Mouse (Mus musculus) forebrain, embryonic 11.5 days (tissue): ENCODE measurements around the gene Pnmal2. TPM values are rescaled to one million over a fixed set of nuclear protein-coding genes. Genes with fewer than 3 reads are reported as not detected.

ENCODE experiments used
- ATAC-seq: fragments of 200-750 bp; cut with Nextera tagmentation; replicated peaks from 2 replicates; pipeline ENCODE4 v1.8.0; 2017; ENCODE audit warnings: moderate TSS enrichment; ENCODE audit not compliant: low FRiP score
- DNase-seq: peaks from one replicate; pipeline ENCODE4 v3.0.0-alpha.2; 2017; ENCODE audit warnings: low spot score
- H3K27ac ChIP-seq: fragments of 300-500 bp; sonication (generic); 2 replicates; pipeline ENCODE4 v1.5.1; 2014; ENCODE audit warnings: low read depth, low read length
- H3K27me3 ChIP-seq: fragments of 300-500 bp; sonication (generic); 2 replicates; pipeline ENCODE4 v1.6.1; 2014; ENCODE audit warnings: mild to moderate bottlenecking, low read length, mixed read lengths; ENCODE audit not compliant: control insufficient read depth, insufficient read depth
- H3K36me3 ChIP-seq: fragments of 300-500 bp; sonication (generic); 2 replicates; pipeline ENCODE4 v1.6.1; 2014; ENCODE audit warnings: mild to moderate bottlenecking, low read length, moderate library complexity, mixed read lengths; ENCODE audit not compliant: control insufficient read depth, insufficient read depth
- H3K4me1 ChIP-seq: fragments of 300-500 bp; sonication (generic); replicated peaks from 2 replicates; pipeline ENCODE4 v1.6.1; 2014; ENCODE audit warnings: low read length, mixed read lengths; ENCODE audit not compliant: control insufficient read depth, insufficient read depth
- H3K4me2 ChIP-seq: fragments of 300-500 bp; sonication (generic); 2 replicates; pipeline ENCODE4 v1.6.1; 2014; ENCODE audit warnings: low read depth, mild to moderate bottlenecking, low read length, moderate library complexity, mixed read lengths; ENCODE audit not compliant: severe bottlenecking
- H3K4me3 ChIP-seq: fragments of 300-500 bp; sonication (generic); 2 replicates; pipeline ENCODE4 v1.5.1; 2014; ENCODE audit warnings: low read depth, low read length
- H3K9ac ChIP-seq: fragments of 300-500 bp; sonication (generic); 2 replicates; pipeline ENCODE4 v1.6.1; 2014; ENCODE audit warnings: low read length
- H3K9me3 ChIP-seq: fragments of 300-500 bp; sonication (generic); 2 replicates; pipeline ENCODE4 v1.6.1; 2016; ENCODE audit warnings: low read length, mixed read lengths; ENCODE audit not compliant: control insufficient read depth
- WGBS: fragments of 180-500 bp; shearing (Covaris S2); extraction: QIAGEN DNeasy Blood & Tissue Kit; methylation state at CpG from one replicate; pipeline ENCODE4 v1.1.7; 2014; 5-methylcytosine and 5-hydroxymethylcytosine counted together
- polyA plus RNA-seq: library from polyadenylated mRNA; unstranded; fragments of >200 nt; fragmentation: Nextera tagmentation; extraction: Ambion mirVana; gene quantifications from 2 replicates; pipeline ENCODE4 v1.2.1, GENCODE M21; 2014

Gene Pnmal2
- polyA plus RNA-seq, 1 experiment from 2014 or later, result 12.3 TPM

DNA sequence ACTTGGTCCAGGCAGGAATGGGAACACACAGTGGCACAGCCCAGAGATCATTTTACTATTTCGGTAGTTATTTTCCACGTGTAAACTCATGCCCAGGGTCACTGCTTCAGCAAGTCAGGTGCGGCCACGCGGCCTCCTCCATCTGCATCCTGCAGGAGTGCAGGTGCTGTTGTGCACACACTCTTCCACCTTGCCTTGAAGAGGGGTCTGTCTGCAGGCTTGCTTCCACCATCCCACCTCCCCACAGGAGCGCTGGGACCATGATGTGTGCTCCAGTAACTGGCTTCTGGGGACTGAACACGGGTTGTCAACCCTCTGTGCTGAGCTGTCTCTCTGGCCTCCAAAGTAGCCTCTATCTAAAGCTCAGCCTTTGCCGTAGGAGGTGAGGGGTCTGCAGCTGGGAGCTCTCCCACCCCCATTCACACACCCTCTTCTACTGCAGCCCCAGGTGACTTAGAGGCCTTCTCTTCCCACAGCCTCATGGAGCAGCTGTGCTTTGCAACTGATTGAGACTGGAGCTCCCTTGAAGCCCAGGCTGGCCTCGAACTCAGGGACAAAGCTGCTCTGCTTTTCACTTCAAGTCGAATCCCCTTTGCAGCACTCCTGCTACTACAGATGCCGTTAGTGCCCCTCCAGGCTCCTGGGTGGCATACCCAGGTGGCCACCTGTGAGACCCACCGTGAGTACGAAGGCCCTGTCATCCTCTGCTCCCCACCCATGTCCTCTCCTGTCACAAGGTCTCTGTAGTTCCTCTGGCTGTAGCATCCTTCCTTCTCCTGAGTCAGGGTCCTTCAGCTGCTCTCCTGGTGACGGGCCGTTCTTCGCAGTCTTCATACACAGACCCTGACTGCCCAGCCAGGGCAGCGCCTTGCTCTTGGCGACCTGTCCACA, 29.8 kb upstream of the Pnmal2 start:
- Histone ChIP-seq H3K9me3 (no peaks in the 10 kb centered on the region), H3K9ac (no peak overlapping the region), H3K27me3 (no peaks in the 10 kb centered on the region), H3K4me1 (peaks cover under 1% of the 10 kb centered on the region; the same call in 1 of the 2 replicates), H3K27ac (no peak overlapping the region), H3K4me2 (no peak overlapping the region), H3K4me3 (no peak overlapping the region), H3K36me3 (peaks cover 18% of the 10 kb centered on the region; the same call in 1 of the 2 replicates)
- DNase-seq, result peak; percentile 54
- ATAC-seq, result no peak
- 86% methylated on average over 18 of the region's 18 CpGs for WGBS

GRCm38 (mm10) chr7:16915461-16916340, 28.8 kb upstream of the Pnmal2 start:
- Histone ChIP-seq H3K4me2 (no peak overlapping the region), H3K9ac (no peak overlapping the region), H3K36me3 (peaks cover 18% of the 10 kb centered on the region; the same call in 1 of the 2 replicates), H3K27me3 (no peaks in the 10 kb centered on the region), H3K4me3 (no peak overlapping the region), H3K27ac (no peak overlapping the region), H3K9me3 (no peaks in the 10 kb centered on the region), H3K4me1 (peaks cover 8% of the 10 kb centered on the region; the same call in 1 of the 2 replicates)
- 93% methylated on average over 32 of the region's 32 CpGs for WGBS
- no peak for ATAC-seq
- no peak for DNase-seq

DNA sequence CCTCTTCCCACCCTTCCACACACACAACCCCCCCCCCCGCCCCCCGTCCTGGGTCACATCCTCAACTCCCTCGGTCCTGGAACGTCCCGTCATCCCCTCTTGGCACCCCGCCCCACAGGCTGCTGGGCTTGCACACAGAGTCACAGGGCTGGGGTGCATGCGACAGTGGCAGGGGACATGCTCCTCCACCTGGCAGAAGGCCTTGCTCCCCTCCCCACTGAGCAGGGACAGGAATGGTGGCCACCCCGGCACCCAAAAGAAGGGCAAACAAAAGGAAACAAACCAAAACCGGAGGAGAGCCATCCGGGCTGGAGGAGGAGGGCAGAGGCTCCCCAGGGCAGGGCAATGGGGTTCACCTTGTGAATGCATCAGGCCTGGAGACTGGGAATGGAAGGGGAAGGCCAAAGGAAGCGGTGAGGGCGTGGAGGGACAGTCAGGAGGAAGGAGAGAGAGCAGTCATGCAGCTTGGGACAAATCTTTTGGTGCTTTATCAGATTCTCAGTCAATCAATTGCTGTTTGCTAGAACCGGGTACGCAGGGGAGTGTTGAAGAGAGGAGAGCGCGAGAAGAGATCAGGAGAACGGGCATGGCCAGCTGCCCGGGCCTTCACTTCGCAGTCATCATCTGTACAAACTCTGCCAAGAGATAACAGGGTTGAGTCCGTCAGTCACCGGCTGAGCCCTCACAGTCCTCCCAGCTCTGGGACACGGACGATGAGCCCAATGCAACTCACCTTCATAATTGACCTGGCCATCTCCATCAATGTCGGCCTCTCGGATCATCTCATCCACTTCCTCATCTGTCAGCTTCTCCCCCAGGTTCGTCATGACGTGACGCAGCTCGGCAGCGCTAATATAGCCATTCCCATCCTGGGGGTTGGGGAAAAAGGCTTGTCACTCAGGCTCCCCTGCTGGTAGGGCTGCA, 27.9 kb upstream of the Pnmal2 start:
- peaks cover 18% of the 10 kb centered on the region; the same call in 1 of the 2 replicates for H3K36me3 ChIP-seq
- DNase-seq (no peak), ATAC-seq (no peak)
- H3K9me3 ChIP-seq, result no peaks in the 10 kb centered on the region
- WGBS, result 91% methylated on average over 30 of the region's 30 CpGs
- H3K4me3 ChIP-seq, result no peak overlapping the region
- H3K4me2 ChIP-seq, result no peak overlapping the region
- H3K27me3 ChIP-seq, result no peaks in the 10 kb centered on the region
- no peak overlapping the region for H3K27ac ChIP-seq
- H3K9ac ChIP-seq, result no peak overlapping the region
- peaks cover 16% of the 10 kb centered on the region for H3K4me1 ChIP-seq

GRCm38 (mm10) chr7:16917447-16917846, 27.0 kb upstream of the Pnmal2 start:
- H3K4me3 ChIP-seq, result no peak overlapping the region
- H3K9ac ChIP-seq, result no peak overlapping the region
- H3K27me3 ChIP-seq, result no peaks in the 10 kb centered on the region
- ATAC-seq (no peak), DNase-seq (no peak)
- peaks cover 25% of the 10 kb centered on the region for H3K4me1 ChIP-seq
- peaks cover 18% of the 10 kb centered on the region; the same call in 1 of the 2 replicates for H3K36me3 ChIP-seq
- H3K4me2 ChIP-seq, result no peak overlapping the region
- H3K9me3 ChIP-seq, result no peaks in the 10 kb centered on the region
- no peak overlapping the region for H3K27ac ChIP-seq
- 92% methylated on average over 11 of the region's 11 CpGs for WGBS

- DNase-seq (no peak), ATAC-seq (no peak)
- Histone ChIP-seq H3K9ac (no peak overlapping the region), H3K4me2 (no peak overlapping the region), H3K9me3 (no peaks in the 10 kb centered on the region), H3K36me3 (peaks cover 18% of the 10 kb centered on the region; the same call in 1 of the 2 replicates), H3K27me3 (no peaks in the 10 kb centered on the region), H3K27ac (no peak overlapping the region), H3K4me1 (peaks cover 27% of the 10 kb centered on the region), H3K4me3 (no peak overlapping the region)
- 90% methylated on average over 9 of the region's 9 CpGs for WGBS
Observed at GRCm38 (mm10) chr7:16918014-16918413, 26.5 kb upstream of the Pnmal2 start.

DNA sequence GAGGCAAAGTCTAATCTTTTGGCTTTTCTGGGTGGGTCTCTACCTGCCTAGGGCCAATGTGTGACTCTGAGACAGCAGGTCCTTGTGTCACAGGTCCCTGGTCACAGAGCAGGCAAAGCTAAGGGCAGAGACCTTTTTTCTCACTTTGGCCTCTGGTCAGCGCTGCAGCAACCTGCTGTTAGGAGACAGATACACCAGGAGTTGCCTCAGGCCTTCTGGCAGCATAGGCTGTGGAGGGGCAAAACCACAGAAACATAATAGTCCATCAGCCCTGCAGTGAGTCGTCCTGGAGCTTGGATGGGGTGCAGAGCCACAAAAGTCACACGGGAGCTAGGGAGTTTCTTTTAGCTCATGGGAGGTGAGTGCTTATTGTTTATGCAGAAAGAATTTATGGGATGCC, 25.8 kb upstream of the Pnmal2 start:
- no peaks in the 10 kb centered on the region for H3K9me3 ChIP-seq
- H3K4me2 ChIP-seq, result no peak overlapping the region
- ATAC-seq (no peak), DNase-seq (no peak)
- H3K27me3 ChIP-seq, result no peaks in the 10 kb centered on the region
- 86% methylated on average over 3 of the region's 3 CpGs for WGBS
- peaks cover 27% of the 10 kb centered on the region for H3K4me1 ChIP-seq
- H3K4me3 ChIP-seq, result no peak overlapping the region
- no peak overlapping the region for H3K27ac ChIP-seq
- H3K9ac ChIP-seq, result no peak overlapping the region
- peaks cover 18% of the 10 kb centered on the region; the same call in 1 of the 2 replicates for H3K36me3 ChIP-seq

- ATAC-seq (no peak), DNase-seq (no peak)
- H3K4me1 ChIP-seq, result peaks cover 27% of the 10 kb centered on the region
- H3K27me3 ChIP-seq, result no peaks in the 10 kb centered on the region
- no peak overlapping the region for H3K4me3 ChIP-seq
- no peak overlapping the region for H3K9ac ChIP-seq
- no peak overlapping the region for H3K4me2 ChIP-seq
- H3K9me3 ChIP-seq, result no peaks in the 10 kb centered on the region
- 88% methylated on average over 13 of the region's 13 CpGs for WGBS
- no peak overlapping the region; the same call in 1 of the 2 replicates for H3K27ac ChIP-seq
- peaks cover 18% of the 10 kb centered on the region; the same call in 1 of the 2 replicates for H3K36me3 ChIP-seq
Observed at GRCm38 (mm10) chr7:16919395-16920149, 24.9 kb upstream of the Pnmal2 start.
